Mouse (Mus musculus): Measurements from ENCODE around the gene Pxk. TPM values are rescaled to one million over a fixed set of nuclear protein-coding genes. Genes with fewer than 3 reads are reported as not detected.

Gene Pxk
- polyA plus RNA-seq, 1 experiment from 2014 or later, result 62.0 TPM

GRCm38 (mm10) chr14:8132789-8133188, 34.8 kb downstream of the Pxk start:
- no peak overlapping the region for H3K9ac ChIP-seq (ENCODE audit: low read depth, low read length)
- H3K9me3 ChIP-seq (ENCODE audit: control insufficient read depth), result no peaks in the 10 kb centered on the region
- TF ChIP-seq CTCF (IDR thresholded peaks at IDR 0.05; ENCODE audit: low read depth), result no peak
- ATAC-seq, result no peak
- H3K4me1 ChIP-seq (replicated peaks; ENCODE audit: control insufficient read depth, insufficient read depth, low read length), result peaks cover 11% of the 10 kb centered on the region; the same call in 1 of the 2 replicates
- no peak overlapping the region for H3K4me2 ChIP-seq (replicated peaks; ENCODE audit: low read depth)
- no peaks in the 10 kb centered on the region for H3K27me3 ChIP-seq (replicated peaks; ENCODE audit: control insufficient read depth, insufficient read depth, low read length)
- H3K36me3 ChIP-seq (ENCODE audit: control insufficient read depth, insufficient read depth), result peaks cover 39% of the 10 kb centered on the region
- WGBS, result 85% methylated on average over 8 of the region's 8 CpGs
- H3K27ac ChIP-seq (ENCODE audit: low read depth, low read length), result no peak overlapping the region
- H3K4me3 ChIP-seq (ENCODE audit: low read depth, low read length), result no peak overlapping the region

- Histone ChIP-seq H3K27ac (ENCODE audit: low read depth, low read length) (peak overlapping the region; percentile 28; the same call in 1 of the 2 replicates), H3K4me1 (replicated peaks; ENCODE audit: control insufficient read depth, insufficient read depth, low read length) (peaks cover 11% of the 10 kb centered on the region; the same call in 1 of the 2 replicates), H3K36me3 (ENCODE audit: control insufficient read depth, insufficient read depth) (peaks cover 52% of the 10 kb centered on the region), H3K27me3 (replicated peaks; ENCODE audit: control insufficient read depth, insufficient read depth, low read length) (no peaks in the 10 kb centered on the region), H3K4me3 (ENCODE audit: low read depth, low read length) (no peak overlapping the region), H3K9me3 (ENCODE audit: control insufficient read depth) (no peaks in the 10 kb centered on the region), H3K9ac (ENCODE audit: low read depth, low read length) (no peak overlapping the region), H3K4me2 (replicated peaks; ENCODE audit: low read depth) (no peak overlapping the region)
- ATAC-seq, result peak; percentile 61
- WGBS, result 43% methylated on average over 2 of the region's 2 CpGs
- TF ChIP-seq CTCF (IDR thresholded peaks at IDR 0.05; ENCODE audit: low read depth), result no peak
Measured at GRCm38 (mm10) chr14:8134234-8134633, 36.2 kb downstream of the Pxk start.

DNA sequence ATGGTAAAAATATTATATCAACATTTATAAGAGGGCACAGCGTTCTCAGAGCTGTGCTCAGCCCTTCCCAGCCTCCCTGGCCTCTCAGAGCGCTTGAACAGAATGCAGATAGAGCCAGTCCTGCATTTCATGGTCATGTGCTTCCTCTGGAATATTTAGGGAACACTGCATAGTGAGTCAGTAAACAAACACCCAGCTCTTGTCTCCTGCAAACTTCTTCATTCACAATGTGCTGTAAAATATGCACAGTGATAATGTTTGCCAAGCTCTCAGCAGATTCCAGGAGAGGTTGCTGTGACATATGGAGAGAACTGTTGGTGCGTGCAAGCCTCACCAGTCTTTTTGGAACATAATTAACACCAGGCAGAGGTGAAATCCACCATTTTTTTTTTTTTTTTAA, 37.1 kb downstream of the Pxk start:
- Histone ChIP-seq H3K9ac (ENCODE audit: low read depth, low read length) (no peak overlapping the region), H3K36me3 (ENCODE audit: control insufficient read depth, insufficient read depth) (peaks cover 61% of the 10 kb centered on the region), H3K27me3 (replicated peaks; ENCODE audit: control insufficient read depth, insufficient read depth, low read length) (no peaks in the 10 kb centered on the region), H3K4me1 (replicated peaks; ENCODE audit: control insufficient read depth, insufficient read depth, low read length) (peaks cover 11% of the 10 kb centered on the region; the same call in 1 of the 2 replicates), H3K4me2 (replicated peaks; ENCODE audit: low read depth) (no peak overlapping the region), H3K27ac (ENCODE audit: low read depth, low read length) (no peak overlapping the region), H3K4me3 (ENCODE audit: low read depth, low read length) (no peak overlapping the region), H3K9me3 (ENCODE audit: control insufficient read depth) (no peaks in the 10 kb centered on the region)
- 47% methylated on average over 3 of the region's 3 CpGs for WGBS
- no peak for ATAC-seq
- no peak for TF ChIP-seq CTCF (IDR thresholded peaks at IDR 0.05; ENCODE audit: low read depth)

- no peak overlapping the region for H3K4me3 ChIP-seq (ENCODE audit: low read depth, low read length)
- H3K36me3 ChIP-seq (ENCODE audit: control insufficient read depth, insufficient read depth), result peaks cover 71% of the 10 kb centered on the region
- no peak overlapping the region for H3K4me2 ChIP-seq (replicated peaks; ENCODE audit: low read depth)
- no peaks in the 10 kb centered on the region for H3K9me3 ChIP-seq (ENCODE audit: control insufficient read depth)
- no peak for ATAC-seq
- no peak overlapping the region for H3K27ac ChIP-seq (ENCODE audit: low read depth, low read length)
- H3K27me3 ChIP-seq (replicated peaks; ENCODE audit: control insufficient read depth, insufficient read depth, low read length), result no peaks in the 10 kb centered on the region
- H3K4me1 ChIP-seq (replicated peaks; ENCODE audit: control insufficient read depth, insufficient read depth, low read length), result no peaks in the 10 kb centered on the region
- no peak for TF ChIP-seq CTCF (IDR thresholded peaks at IDR 0.05; ENCODE audit: low read depth)
- 82% methylated on average over 23 of the region's 23 CpGs for WGBS
- no peak overlapping the region for H3K9ac ChIP-seq (ENCODE audit: low read depth, low read length)
Measured at GRCm38 (mm10) chr14:8139724-8140710, 42.0 kb downstream of the Pxk start.

DNA sequence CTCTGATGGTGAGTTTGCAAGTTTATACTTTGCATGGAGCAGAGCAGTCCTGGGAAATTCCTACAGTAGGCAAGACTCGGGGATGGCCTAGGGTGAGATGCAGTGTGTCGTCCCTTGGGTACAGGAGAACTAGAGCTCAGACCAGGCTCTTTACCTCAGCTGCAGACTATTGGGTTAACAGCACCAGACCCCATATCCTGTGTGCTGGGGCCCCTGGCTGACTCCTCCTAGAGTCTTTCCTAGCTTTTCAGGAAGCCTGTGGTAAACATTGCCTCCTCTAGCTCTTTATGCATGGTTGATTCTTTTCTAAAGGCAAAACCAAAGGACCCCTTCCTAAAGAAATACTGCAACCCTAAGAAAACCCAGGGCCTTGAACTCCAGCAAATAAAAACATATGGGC, 43.1 kb downstream of the Pxk start:
- no peak overlapping the region for H3K4me2 ChIP-seq (replicated peaks; ENCODE audit: low read depth)
- ATAC-seq, result no peak
- peaks cover 74% of the 10 kb centered on the region for H3K36me3 ChIP-seq (ENCODE audit: control insufficient read depth, insufficient read depth)
- 82% methylated on average over 2 of the region's 2 CpGs for WGBS
- H3K27ac ChIP-seq (ENCODE audit: low read depth, low read length), result no peak overlapping the region
- no peaks in the 10 kb centered on the region for H3K9me3 ChIP-seq (ENCODE audit: control insufficient read depth)
- H3K27me3 ChIP-seq (replicated peaks; ENCODE audit: control insufficient read depth, insufficient read depth, low read length), result no peaks in the 10 kb centered on the region
- H3K4me3 ChIP-seq (ENCODE audit: low read depth, low read length), result no peak overlapping the region
- H3K9ac ChIP-seq (ENCODE audit: low read depth, low read length), result no peak overlapping the region
- no peaks in the 10 kb centered on the region for H3K4me1 ChIP-seq (replicated peaks; ENCODE audit: control insufficient read depth, insufficient read depth, low read length)
- TF ChIP-seq CTCF (IDR thresholded peaks at IDR 0.05; ENCODE audit: low read depth), result no peak

GRCm38 (mm10) chr14:8145594-8146558, 47.9 kb downstream of the Pxk start:
- 58% methylated on average over 13 of the region's 13 CpGs for WGBS
- H3K27ac ChIP-seq (ENCODE audit: low read depth, low read length), result peak overlapping the region; percentile 93
- ATAC-seq, result peak; percentile 88
- H3K4me1 ChIP-seq (replicated peaks; ENCODE audit: control insufficient read depth, insufficient read depth, low read length), result no peaks in the 10 kb centered on the region
- no peaks in the 10 kb centered on the region for H3K27me3 ChIP-seq (replicated peaks; ENCODE audit: control insufficient read depth, insufficient read depth, low read length)
- H3K4me2 ChIP-seq (replicated peaks; ENCODE audit: low read depth), result no peak overlapping the region
- H3K9me3 ChIP-seq (ENCODE audit: control insufficient read depth), result no peaks in the 10 kb centered on the region
- no peak overlapping the region for H3K9ac ChIP-seq (ENCODE audit: low read depth, low read length)
- TF ChIP-seq CTCF (IDR thresholded peaks at IDR 0.05; ENCODE audit: low read depth), result no peak
- H3K4me3 ChIP-seq (ENCODE audit: low read depth, low read length), result no peak overlapping the region
- H3K36me3 ChIP-seq (ENCODE audit: control insufficient read depth, insufficient read depth), result peaks cover 59% of the 10 kb centered on the region

Measured in intestine, postnatal 0 days (tissue).